Mouse (Mus musculus) stomach, postnatal 0 days (tissue): Measurements from ENCODE around the gene Il9.

Experiments
- CTCF ChIP-seq: IDR thresholded peaks from 2 replicates; pipeline ENCODE4 v1.5.1; 2016; ENCODE audit warnings: antibody characterized with exemption, low read depth, mild to moderate bottlenecking, moderate library complexity
- EP300 ChIP-seq: optimal IDR thresholded peaks from 2 replicates; pipeline ENCODE3; 2016; ENCODE audit warnings: antibody characterized with exemption

- TF ChIP-seq CTCF, result no peak
- TF ChIP-seq EP300, result no peak
These were observed 18.3 kb downstream of the Il9 start for GRCm38 (mm10) chr13:56463750-56464149.
